In genomic region chr6:8512416-8512815, GRCm38 (mm10) we compare ENCODE assay signal across 8 mouse cellular contexts. TPM values are rescaled to one million over a fixed set of nuclear protein-coding genes. Genes with fewer than 3 reads are reported as not detected.
DNase-seq lines count a peak whose midpoint lies in the region; ATAC-seq and TF ChIP-seq lines count a peak whose summit lies in the region.

No protein-coding gene starts in this region.

- peaks cover 5% of the 10 kb centered on the region for H3K4me1 ChIP-seq in spleen, adult 2 months (ENCODE audit: control insufficient read depth, insufficient read depth, insufficient read length)
- peaks cover 23% of the 10 kb centered on the region for H3K4me1 ChIP-seq in limb, embryonic 14.5 days (ENCODE audit: control insufficient read depth, insufficient read depth, low read length)

- no peak for TF ChIP-seq CTCF in spleen, adult 2 months (IDR thresholded peaks at IDR 0.05; ENCODE audit: extremely low read depth, insufficient read depth, insufficient read length, insufficient replicate concordance)

- no peaks in the 10 kb centered on the region for H3K9me3 ChIP-seq in limb, embryonic 14.5 days (ENCODE audit: control insufficient read depth, low read length)

- H3K27me3 ChIP-seq in spleen, adult 2 months (ENCODE audit: control insufficient read depth, insufficient read depth, low read length), result no peaks in the 10 kb centered on the region
- H3K27me3 ChIP-seq in limb, embryonic 14.5 days (ENCODE audit: control insufficient read depth, insufficient read depth, low read length), result no peaks in the 10 kb centered on the region

- DNase-seq in cerebellum, postnatal 25 days, result peak; percentile 27 to 40
- DNase-seq in cerebellum, adult 9-10 months, result no peak
- no peak for DNase-seq in spleen, adult 2 months (ENCODE audit: low read depth in 1 of 2, low spot score in 2 of 2)
- DNase-seq in spleen, adult 12 weeks (ENCODE audit: low spot score), result no peak
- DNase-seq in limb, embryonic 14.5 days (ENCODE audit: low spot score), result no peak
- peak; percentile 21 to 46 for DNase-seq in thymus, adult 18-20 months
- DNase-seq in kidney, adult 8-10 months, result no peak
- no peak for DNase-seq in lung, adult 18-20 months

- peak overlapping the region; percentile 28; the same call in 1 of the 2 replicates for H3K4me3 ChIP-seq in spleen, adult 2 months (ENCODE audit: extremely low read depth, insufficient read depth, insufficient read length)
- H3K4me3 ChIP-seq in limb, embryonic 14.5 days (replicated peaks; ENCODE audit: low read length), result peak overlapping the region; percentile 90

- TF ChIP-seq POLR2A in spleen, adult 2 months (IDR thresholded peaks at IDR 0.05; ENCODE audit: low read depth, low read length), result no peak
- no peak for TF ChIP-seq POLR2A in limb, embryonic 14.5 days (IDR thresholded peaks at IDR 0.05; ENCODE audit: borderline replicate concordance, extremely low read depth, insufficient read depth, insufficient read length)

- peak overlapping the region; percentile 69 for H3K4me2 ChIP-seq in limb, embryonic 14.5 days (replicated peaks; ENCODE audit: low read depth, low read length, severe bottlenecking)

- 38% methylated on average over 8 of the region's 8 CpGs for WGBS in spleen, adult 2 months
- 25% methylated on average over 8 of the region's 8 CpGs for WGBS in limb, embryonic 14.5 days

- no peaks in the 10 kb centered on the region for H3K36me3 ChIP-seq in spleen, adult 2 months (ENCODE audit: control insufficient read depth, insufficient read depth, low read length)
- H3K36me3 ChIP-seq in limb, embryonic 14.5 days (ENCODE audit: control insufficient read depth, insufficient read depth, low read length), result no peaks in the 10 kb centered on the region

- H3K9ac ChIP-seq in limb, embryonic 14.5 days (ENCODE audit: low read depth, low read length, severe bottlenecking), result peak overlapping the region; percentile 37

- H3K27ac ChIP-seq in spleen, adult 2 months (ENCODE audit: insufficient read depth, low read length), result no peak overlapping the region; the same call in 1 of the 2 replicates
- H3K27ac ChIP-seq in limb, embryonic 14.5 days (replicated peaks; ENCODE audit: low read depth, low read length), result no peak overlapping the region

- ATAC-seq in limb, embryonic 14.5 days (ENCODE audit: low FRiP score, low read depth), result no peak

RNA-seq across cellular contexts. Expression of gene Glcci1, which starts 3.0 kb away (rescaled TPM):
- 11.2 and 14.0 TPM in 2 replicates for polyA plus RNA-seq in spleen, adult 2 months (2012; rRNA removed)
- polyA plus RNA-seq in limb, embryonic 14.5 days (2012; rRNA removed), result 11.9 and 17.1 TPM in 2 replicates
- 10.1 and 15.4 TPM in 2 replicates for polyA plus RNA-seq in limb, embryonic 14.5 days (2014; fragmentation: Nextera tagmentation; extraction: Ambion mirVana)

Comparison
In these comparisons a context has a peak if more than half of its experiments do, and no peak if none do; other contexts are left out.
1. DNase-seq: peak in cerebellum, postnatal 25 days (2 of 2) and thymus, adult 18-20 months (2 of 2); none in cerebellum, adult 9-10 months (single experiment), spleen, adult 2 months (0 of 2), spleen, adult 12 weeks (single experiment), limb, embryonic 14.5 days (single experiment), kidney, adult 8-10 months (0 of 2) and lung, adult 18-20 months (0 of 2).